Mouse (Mus musculus): Measurements from ENCODE around the gene Hoxb3. TPM values are rescaled to one million over a fixed set of nuclear protein-coding genes. Genes with fewer than 3 reads are reported as not detected.
A peak's percentile ranks its signal among the peaks of the same experiment; 100 is the strongest.

Gene Hoxb3
- total RNA-seq, 2 experiments from 2014 or later = not detected

- DNase-seq (ENCODE audit: low spot score in 2 of 2) = no peak
Observed at GRCm38 (mm10) chr11:96302381-96303150, 20.6 kb upstream of the Hoxb3 start.

- no peak for DNase-seq (ENCODE audit: low spot score in 2 of 2)
Observed at GRCm38 (mm10) chr11:96303151-96304099, 19.7 kb upstream of the Hoxb3 start, which contains the start of gene Hoxb5. Gene Hoxb5 (plus strand): TSS chr11:96303336.

GRCm38 (mm10) chr11:96304381-96305195 lies 18.5 kb upstream of the Hoxb3 start:
- no peak for DNase-seq (ENCODE audit: low spot score in 2 of 2)

GRCm38 (mm10) chr11:96305505-96306182 lies 17.5 kb upstream of the Hoxb3 start:
- DNase-seq (ENCODE audit: low spot score in 2 of 2) = no peak

GRCm38 (mm10) chr11:96306183-96306907 lies 16.8 kb upstream of the Hoxb3 start:
- no peak for DNase-seq (ENCODE audit: low spot score in 2 of 2)

GRCm38 (mm10) chr11:96306908-96307269 lies 16.2 kb upstream of the Hoxb3 start:
- no peak for DNase-seq (ENCODE audit: low spot score in 2 of 2)

- DNase-seq (ENCODE audit: low spot score in 2 of 2) = no peak
Observed at GRCm38 (mm10) chr11:96308763-96309162, 14.4 kb upstream of the Hoxb3 start.

GRCm38 (mm10) chr11:96309288-96309687 lies 13.8 kb upstream of the Hoxb3 start:
- no peak for DNase-seq (ENCODE audit: low spot score in 2 of 2)

- no peak for DNase-seq (ENCODE audit: low spot score in 2 of 2)
Observed at GRCm38 (mm10) chr11:96310183-96310938, 12.8 kb upstream of the Hoxb3 start.

GRCm38 (mm10) chr11:96311097-96311496 lies 12.0 kb upstream of the Hoxb3 start:
- DNase-seq (ENCODE audit: low spot score in 2 of 2) = no peak

GRCm38 (mm10) chr11:96311520-96312417 lies 11.4 kb upstream of the Hoxb3 start:
- DNase-seq (ENCODE audit: low spot score in 2 of 2) = peak in 1 of 2 experiments; percentile 4

- DNase-seq (ENCODE audit: low spot score in 2 of 2) = no peak
Observed at GRCm38 (mm10) chr11:96313134-96313533, 10.0 kb upstream of the Hoxb3 start.

GRCm38 (mm10) chr11:96313806-96314428 lies 9.2 kb upstream of the Hoxb3 start:
- no peak for DNase-seq (ENCODE audit: low spot score in 2 of 2)

GRCm38 (mm10) chr11:96314671-96315343 lies 8.3 kb upstream of the Hoxb3 start:
- no peak for DNase-seq (ENCODE audit: low spot score in 2 of 2)

GRCm38 (mm10) chr11:96315344-96315681 lies 7.8 kb upstream of the Hoxb3 start:
- DNase-seq (ENCODE audit: low spot score in 2 of 2) = no peak

GRCm38 (mm10) chr11:96316696-96317607 lies 6.2 kb upstream of the Hoxb3 start:
- no peak for DNase-seq (ENCODE audit: low spot score in 2 of 2)
